Mouse (Mus musculus) ES-E14 (cell line): ENCODE data around the gene Uvrag. TPM values are rescaled to one million over a fixed set of nuclear protein-coding genes. Genes with fewer than 3 reads are reported as not detected.
A peak's percentile ranks its signal among the peaks of the same experiment; 100 is the strongest.

Source experiments
- DNase-seq: peaks from one replicate; pipeline ENCODE4 v3.0.0-alpha.2; 2013; ENCODE audit warnings: low read depth, low spot score
- H3K27ac ChIP-seq: 2 replicates; pipeline ENCODE4 v1.5.1; 2012; ENCODE audit warnings: low read depth, mild to moderate bottlenecking, low read length, moderate library complexity, mixed read lengths; ENCODE audit not compliant: poor library complexity, insufficient read depth, severe bottlenecking
- H3K36me3 ChIP-seq: 2 replicates; pipeline ENCODE4 v1.6.1; 2012; ENCODE audit warnings: mild to moderate bottlenecking, low read length, moderate library complexity, mixed read lengths; ENCODE audit not compliant: control insufficient read depth, poor library complexity, insufficient read depth, severe bottlenecking
- H3K4me1 ChIP-seq, 2 experiments: fragments of 150-350 bp in 1 of 2; sonication (generic) in 1 of 2; 2 replicates each; pipeline ENCODE4 v1.6.1; 2012; ENCODE audit warnings: low read length in 2 of 2, mild to moderate bottlenecking in 1 of 2, mixed read lengths in 1 of 2; ENCODE audit not compliant: control insufficient read depth in 2 of 2, insufficient read depth in 2 of 2, poor library complexity in 1 of 2
- H3K4me3 ChIP-seq, 2 experiments: fragments of 150-350 bp in 1 of 2; sonication (generic) in 1 of 2; 2 replicates each; pipeline ENCODE4 v1.5.1; 2012; ENCODE audit warnings: low read length in 2 of 2, low read depth in 1 of 2, mild to moderate bottlenecking in 1 of 2, mixed read lengths in 1 of 2; ENCODE audit not compliant: insufficient read depth in 1 of 2, poor library complexity in 1 of 2, severe bottlenecking in 1 of 2
- H3K9ac ChIP-seq: 2 replicates; pipeline ENCODE4 v1.6.1; 2012; ENCODE audit warnings: low read depth, mild to moderate bottlenecking, low read length, mixed read lengths; ENCODE audit not compliant: poor library complexity, insufficient read depth, severe bottlenecking
- H3K9me3 ChIP-seq: fragments of 150-350 bp; sonication (generic); 2 replicates; pipeline ENCODE4 v1.6.1; 2012; ENCODE audit warnings: low read depth, mild to moderate bottlenecking, low read length; ENCODE audit not compliant: control insufficient read depth, insufficient read depth
- CHD2 ChIP-seq: IDR thresholded peaks from 2 replicates; pipeline ENCODE4 v1.6.1; 2014; ENCODE audit warnings: mild to moderate bottlenecking, low read depth, low read length, inconsistent platforms
- HCFC1 ChIP-seq: IDR thresholded peaks from 2 replicates; pipeline ENCODE4 v1.6.1; 2012; ENCODE audit warnings: low read length, inconsistent platforms, borderline replicate concordance; ENCODE audit not compliant: insufficient read depth
- MAFK ChIP-seq: IDR thresholded peaks from 2 replicates; pipeline ENCODE4 v1.6.1; 2014; ENCODE audit warnings: mild to moderate bottlenecking, low read depth, low read length, inconsistent platforms; ENCODE audit not compliant: insufficient read depth
- ZC3H11A ChIP-seq: IDR thresholded peaks from 2 replicates; pipeline ENCODE4 v1.6.1; 2012; ENCODE audit warnings: low read depth, mild to moderate bottlenecking, inconsistent platforms, low read length, borderline replicate concordance
- ZNF384 ChIP-seq: IDR thresholded peaks from 2 replicates; pipeline ENCODE4 v1.6.1; 2012; ENCODE audit warnings: low read depth, low read length, inconsistent platforms
- in situ Hi-C, 2 experiments: fragments of 600-800 bp; cut with MboI; formaldehyde crosslinking; loops; one replicate each; pipeline ENCODE4 v1.15.1; 2025; ENCODE audit warnings: low sequenced_read_pairs in 2 of 2, inconsistent platforms in 1 of 2; ENCODE audit not compliant: unreplicated experiment in 2 of 2
- total RNA-seq: library from RNA; depleted of rRNA; stranded (reverse); fragments of 300-350 nt; gene quantifications from 2 replicates; pipeline ENCODE4 v1.2.3, GENCODE M21; 2012; rRNA removed

Uvrag gene
- total RNA-seq, result 13.6 and 14.6 TPM in 2 replicates

DNA sequence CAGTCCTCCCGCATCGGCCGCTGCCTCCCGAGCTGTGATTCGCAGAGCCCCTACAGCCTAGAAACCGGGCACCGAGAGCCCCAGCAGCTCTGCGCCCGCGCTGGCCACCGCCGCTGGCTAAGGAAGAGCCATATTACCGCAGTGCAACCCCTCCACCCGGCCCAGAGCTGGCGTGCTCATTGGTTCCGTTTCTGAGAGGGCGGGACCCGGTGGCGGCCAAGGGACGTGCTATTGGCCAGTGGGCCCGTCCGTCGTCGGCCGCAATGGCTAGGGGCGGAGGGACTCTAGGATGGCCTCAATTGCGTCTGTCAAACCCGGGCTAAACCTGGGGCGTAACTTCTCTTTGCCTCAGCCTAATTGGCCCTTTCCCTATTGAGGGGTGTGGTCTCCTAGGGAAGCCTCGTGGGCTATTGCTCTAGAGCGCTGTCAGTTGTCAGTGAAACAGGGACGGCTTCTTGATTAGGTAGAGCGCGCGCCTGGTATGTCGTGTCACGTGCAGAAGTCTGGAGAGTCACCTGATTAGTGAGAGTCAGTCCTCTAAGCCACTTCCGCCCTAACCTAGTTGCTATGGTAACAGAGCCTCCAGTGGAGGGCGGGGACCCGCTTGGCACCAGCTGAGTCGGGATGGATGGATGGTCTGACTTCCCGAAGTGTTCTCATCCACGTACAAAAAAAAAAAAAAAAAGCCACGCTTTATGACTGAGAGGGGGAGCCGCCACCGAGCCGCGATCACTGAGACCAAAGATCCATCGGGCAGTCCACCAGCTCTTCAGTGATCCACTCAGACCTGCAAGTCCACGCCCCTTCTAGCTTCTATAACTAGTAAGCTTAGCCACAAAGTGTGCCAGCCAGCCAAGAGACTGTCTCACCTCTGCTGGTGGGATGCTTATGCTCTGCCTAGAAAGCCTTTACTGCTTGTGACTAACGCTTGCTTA, at the start of gene Uvrag:
TSS of gene Uvrag (minus strand) at position 158 of the 935 bp plus-strand sequence.
- DNase-seq, result peak; percentile 98
- in situ Hi-C loops, result no loop called here
- Histone ChIP-seq H3K4me1 (peaks cover 2% of the 10 kb centered on the region in 2 experiments; a peak in 2 of 4 replicates), H3K9ac (peak within 1 kb of the TSS; percentile 88), H3K36me3 (no peaks in the 10 kb centered on the region), H3K9me3 (no peaks in the 10 kb centered on the region), H3K27ac (no peak within 1 kb of the TSS), H3K4me3 (peak within 1 kb of the TSS; percentile 92 to 93)
- TF ChIP-seq ZNF384 (0 out of 2 replicates have a peak, but pooled peaks have one; percentile 48), MAFK (0 out of 2 replicates have a peak, but pooled peaks have one; percentile 3), HCFC1 (peak; percentile 45; the same call in 1 of the 2 replicates), CHD2 (peak; percentile 86; the same call in 1 of the 2 replicates), ZC3H11A (no peak)

DNA sequence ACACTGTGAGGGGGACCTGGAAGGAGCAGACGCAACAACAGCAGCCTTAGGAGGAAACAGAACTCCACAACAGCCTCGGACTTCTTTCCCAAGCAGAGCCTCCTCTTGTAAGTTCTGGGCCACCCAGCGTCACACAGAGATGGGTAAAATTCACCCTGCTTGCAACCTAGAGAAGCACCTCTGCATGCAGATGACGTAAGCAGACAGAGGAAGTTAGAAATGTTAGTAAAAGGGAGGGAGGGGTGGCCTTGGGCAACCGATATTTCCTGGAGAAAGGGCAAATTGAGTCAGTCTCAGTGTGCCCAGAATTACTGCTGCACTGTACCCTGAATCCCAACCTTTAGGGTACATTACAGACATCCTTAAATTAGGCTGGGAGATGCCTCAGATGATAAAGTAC, 48.9 kb upstream of the Uvrag start:
- H3K9me3 ChIP-seq, result no peaks in the 10 kb centered on the region
- no peak for DNase-seq
- H3K9ac ChIP-seq, result no peak overlapping the region
- no peaks in the 10 kb centered on the region for H3K4me1 ChIP-seq
- H3K36me3 ChIP-seq, result no peaks in the 10 kb centered on the region
- H3K4me3 ChIP-seq, result no peak overlapping the region
- no peak overlapping the region for H3K27ac ChIP-seq
- in situ Hi-C loops, result no loop called here
- TF ChIP-seq HCFC1, result no peak
- no peak for TF ChIP-seq CHD2
- no peak for TF ChIP-seq MAFK
- TF ChIP-seq ZC3H11A, result no peak
- no peak for TF ChIP-seq ZNF384

DNA sequence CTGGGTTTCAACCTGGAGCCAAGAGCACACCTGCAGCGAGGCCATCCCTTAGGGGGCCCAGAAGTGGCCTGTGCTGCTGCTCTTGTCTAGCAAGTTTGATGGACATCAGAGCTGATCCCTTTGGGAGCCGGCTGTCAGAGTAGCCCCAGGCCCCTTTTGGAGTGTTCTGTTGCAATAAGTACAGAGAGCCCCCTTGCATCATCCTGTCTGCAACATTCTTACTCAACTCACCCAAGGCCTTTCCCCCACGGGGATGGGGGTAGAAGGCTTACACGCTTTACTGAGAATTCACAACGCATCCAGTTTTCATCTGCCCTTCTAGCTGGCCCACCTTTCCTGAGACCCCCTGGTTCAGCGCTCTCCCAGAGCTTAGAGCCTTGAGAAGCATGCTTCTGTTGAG, 47.7 kb upstream of the Uvrag start:
- H3K36me3 ChIP-seq, result no peaks in the 10 kb centered on the region
- no peak overlapping the region for H3K4me3 ChIP-seq
- H3K27ac ChIP-seq, result no peak overlapping the region
- DNase-seq, result no peak
- no peak overlapping the region for H3K9ac ChIP-seq
- TF ChIP-seq ZC3H11A (no peak), ZNF384 (no peak), HCFC1 (no peak), CHD2 (no peak), MAFK (no peak)
- no peaks in the 10 kb centered on the region for H3K9me3 ChIP-seq
- H3K4me1 ChIP-seq, result no peaks in the 10 kb centered on the region
- in situ Hi-C loops, result no loop called here

DNA sequence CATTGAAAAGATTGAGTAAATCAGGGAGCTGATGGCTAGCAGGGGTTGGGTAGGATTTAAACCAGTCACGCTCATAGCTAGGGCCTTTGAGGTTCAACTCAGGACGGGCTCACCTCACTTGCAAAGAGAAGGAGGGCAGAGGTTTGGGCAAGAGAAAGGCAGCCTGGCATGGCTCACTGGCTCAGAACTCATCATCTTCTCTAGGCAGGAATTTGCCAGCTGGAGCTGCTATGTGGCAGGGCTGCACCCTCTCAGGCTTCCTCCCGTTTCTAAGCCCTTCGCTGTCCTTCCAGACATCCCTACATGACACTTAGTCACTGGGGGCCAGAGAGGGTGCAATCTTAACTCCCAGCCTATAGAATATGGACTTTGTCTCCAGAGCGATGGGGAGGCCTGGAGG, 46.5 kb upstream of the Uvrag start:
- Histone ChIP-seq H3K9ac (no peak overlapping the region), H3K36me3 (no peaks in the 10 kb centered on the region), H3K27ac (no peak overlapping the region), H3K4me3 (no peak overlapping the region), H3K4me1 (no peaks in the 10 kb centered on the region), H3K9me3 (no peaks in the 10 kb centered on the region)
- TF ChIP-seq ZNF384 (no peak), HCFC1 (no peak), CHD2 (no peak), MAFK (no peak), ZC3H11A (no peak)
- no peak for DNase-seq
- in situ Hi-C loops, result no loop called here
